Mouse (Mus musculus) MEL (cell line): Measurements from ENCODE around the gene Foxp3. TPM values are rescaled to one million over a fixed set of nuclear protein-coding genes. Genes with fewer than 3 reads are reported as not detected.

Experiments
- DNase-seq: peaks from one replicate; pipeline ENCODE4 v3.0.0; 2011; ENCODE audit warnings: low read depth, low spot score
- H3K27ac ChIP-seq: 2 replicates; pipeline ENCODE4 v1.5.1; 2012; ENCODE audit warnings: low read depth, mild to moderate bottlenecking, control low read depth, low read length, moderate library complexity; ENCODE audit not compliant: control insufficient read depth
- H3K27me3 ChIP-seq, 2 experiments: fragments of 150-350 bp in 1 of 2; sonication (generic) in 1 of 2; 2 replicates each; pipeline ENCODE4 v1.6.1; 2012; ENCODE audit warnings: low read length in 2 of 2, mild to moderate bottlenecking in 2 of 2, improper control_type of control experiment in 1 of 2, moderate library complexity in 1 of 2; ENCODE audit not compliant: insufficient read depth in 2 of 2, control insufficient read depth in 1 of 2
- H3K36me3 ChIP-seq, 2 experiments: 2 replicates each; pipeline ENCODE4 v1.6.1; 2012 to 2014; ENCODE audit warnings: low read length in 2 of 2, improper control_type of control experiment in 1 of 2, inconsistent platforms in 1 of 2, mild to moderate bottlenecking in 1 of 2; ENCODE audit not compliant: insufficient read depth in 2 of 2, control insufficient read depth in 1 of 2
- H3K4me1 ChIP-seq, 2 experiments: fragments of 150-350 bp in 1 of 2; sonication (generic) in 1 of 2; 2 replicates each; pipeline ENCODE4 v1.6.1; 2012; ENCODE audit warnings: low read length in 2 of 2, improper control_type of control experiment in 1 of 2, mild to moderate bottlenecking in 1 of 2; ENCODE audit not compliant: insufficient read depth in 2 of 2, control insufficient read depth in 1 of 2
- H3K4me3 ChIP-seq, 2 experiments: fragments of 150-350 bp in 1 of 2; sonication (generic) in 1 of 2; 2 replicates each; pipeline ENCODE4 v1.5.1; 2012; ENCODE audit warnings: low read depth in 2 of 2, low read length in 2 of 2, mild to moderate bottlenecking in 2 of 2, moderate library complexity in 2 of 2, control low read depth in 1 of 2, improper control_type of control experiment in 1 of 2; ENCODE audit not compliant: control insufficient read depth in 1 of 2, insufficient read depth in 1 of 2
- H3K79me2 ChIP-seq: 2 replicates; pipeline ENCODE4 v1.6.1; 2012; ENCODE audit warnings: mild to moderate bottlenecking, low read length, moderate library complexity; ENCODE audit not compliant: control insufficient read depth, poor library complexity, insufficient read depth
- H3K9ac ChIP-seq: 2 replicates; pipeline ENCODE4 v1.6.1; 2012; ENCODE audit warnings: low read depth, mild to moderate bottlenecking, control low read depth, low read length, moderate library complexity; ENCODE audit not compliant: control insufficient read depth, poor library complexity, severe bottlenecking
- H3K9me3 ChIP-seq: fragments of 150-350 bp; sonication (generic); replicated peaks from 2 replicates; pipeline ENCODE4 v1.6.1; 2012; ENCODE audit warnings: mild to moderate bottlenecking, low read length, improper control_type of control experiment, moderate library complexity; ENCODE audit not compliant: insufficient read depth
- BHLHE40 ChIP-seq: IDR thresholded peaks from 2 replicates; pipeline ENCODE4 v1.6.1; 2012; ENCODE audit warnings: low read depth, mild to moderate bottlenecking, inconsistent platforms, low read length, improper control_type of control experiment, borderline replicate concordance
- CHD2 ChIP-seq: IDR thresholded peaks from 2 replicates; pipeline ENCODE4 v1.6.1; 2011; ENCODE audit warnings: low read length, improper control_type of control experiment
- E2F4 ChIP-seq: IDR thresholded peaks from 2 replicates; pipeline ENCODE4 v1.6.1; 2011; ENCODE audit warnings: low read depth, low read length, improper control_type of control experiment, borderline replicate concordance
- ETS1 ChIP-seq: IDR thresholded peaks from 2 replicates; pipeline ENCODE4 v1.6.1; 2012; ENCODE audit warnings: low read depth, mild to moderate bottlenecking, inconsistent platforms, low read length, improper control_type of control experiment, moderate library complexity
- GABPA ChIP-seq: IDR thresholded peaks from 2 replicates; pipeline ENCODE4 v1.6.1; 2012; ENCODE audit warnings: low read depth, mild to moderate bottlenecking, inconsistent platforms, low read length, improper control_type of control experiment, moderate library complexity
- MAZ ChIP-seq: IDR thresholded peaks from 2 replicates; pipeline ENCODE4 v1.6.1; 2012; ENCODE audit warnings: low read depth, mild to moderate bottlenecking, inconsistent platforms, low read length, improper control_type of control experiment
- MXI1 ChIP-seq: IDR thresholded peaks from 2 replicates; pipeline ENCODE4 v1.6.1; 2011; ENCODE audit warnings: mild to moderate bottlenecking, low read depth, low read length, improper control_type of control experiment
- MYB ChIP-seq: IDR thresholded peaks from 2 replicates; pipeline ENCODE4 v1.6.1; 2011; ENCODE audit warnings: mild to moderate bottlenecking, low read depth, low read length, improper control_type of control experiment
- NRF1 ChIP-seq: IDR thresholded peaks from 2 replicates; pipeline ENCODE4 v1.6.1; 2014; ENCODE audit warnings: low read depth, mild to moderate bottlenecking, inconsistent platforms, low read length, improper control_type of control experiment, moderate library complexity; ENCODE audit not compliant: poor library complexity, insufficient read depth, severe bottlenecking
- POLR2A ChIP-seq, 2 experiments: IDR thresholded peaks; 2 replicates each; pipeline ENCODE4 v1.6.1; 2011 to 2012; ENCODE audit warnings: low read length in 2 of 2, mild to moderate bottlenecking in 2 of 2, control low read depth in 1 of 2, improper control_type of control experiment in 1 of 2, low read depth in 1 of 2, moderate library complexity in 1 of 2; ENCODE audit not compliant: control insufficient read depth in 1 of 2, insufficient read depth in 1 of 2, poor library complexity in 1 of 2
- POLR2AphosphoS2 ChIP-seq: IDR thresholded peaks from 2 replicates; pipeline ENCODE4 v1.6.1; 2011; ENCODE audit warnings: low read length, improper control_type of control experiment
- TBP ChIP-seq: IDR thresholded peaks from 2 replicates; pipeline ENCODE4 v1.8.0; 2011; ENCODE audit warnings: low read depth, low read length, improper control_type of control experiment
- UBTF ChIP-seq: IDR thresholded peaks from 2 replicates; pipeline ENCODE4 v1.6.1; 2012; ENCODE audit warnings: low read depth, mild to moderate bottlenecking, inconsistent platforms, low read length, improper control_type of control experiment, moderate library complexity, borderline replicate concordance; ENCODE audit not compliant: insufficient read depth
- USF1 ChIP-seq: IDR thresholded peaks from 2 replicates; pipeline ENCODE4 v1.6.1; 2014; ENCODE audit warnings: low read depth, mild to moderate bottlenecking, inconsistent platforms, low read length, improper control_type of control experiment, moderate library complexity
- USF2 ChIP-seq, 2 experiments: IDR thresholded peaks; 2 replicates each; pipeline ENCODE4 v1.6.1; 2011 to 2012; ENCODE audit warnings: improper control_type of control experiment in 2 of 2, low read length in 2 of 2, borderline replicate concordance in 1 of 2, inconsistent platforms in 1 of 2, low read depth in 1 of 2, mild to moderate bottlenecking in 1 of 2; ENCODE audit not compliant: insufficient read depth in 1 of 2
- ZMIZ1 ChIP-seq: IDR thresholded peaks from 2 replicates; pipeline ENCODE4 v1.6.1; 2012; ENCODE audit warnings: low read depth, mild to moderate bottlenecking, inconsistent platforms, low read length, improper control_type of control experiment, moderate library complexity
- ZNF384 ChIP-seq: IDR thresholded peaks from 2 replicates; pipeline ENCODE4 v1.6.1; 2012; ENCODE audit warnings: low read depth, mild to moderate bottlenecking, inconsistent platforms, low read length, improper control_type of control experiment
- polyA plus RNA-seq, 2 experiments: library from polyadenylated mRNA; stranded (reverse) in 1 of 2; unstranded in 1 of 2; fragments of >175 nt in 1 of 2; fragments of >200 nt in 1 of 2; gene quantifications; 2 replicates each; pipeline versions ENCODE4 v1.2.1 to v1.2.4; 2012; ENCODE audit warnings: low replicate concordance in 2 of 2, low read depth in 1 of 2; ENCODE audit not compliant: insufficient read length in 2 of 2, insufficient read depth in 1 of 2, missing spikeins in 1 of 2
- total RNA-seq: library from RNA; depleted of rRNA; stranded (reverse); fragments of 300-350 nt; gene quantifications from 2 replicates; pipeline ENCODE4 v1.2.3, GENCODE M21; 2012

The Foxp3 gene
- total and polyA plus RNA-seq, 3 experiments = 0.31 to 0.42 TPM; not detected in 1

GRCm38 (mm10) chrX:7605575-7605941, 32.1 kb downstream of the Foxp3 start:
- Histone ChIP-seq H3K9me3 (no peaks in the 10 kb centered on the region), H3K9ac (peak overlapping the region; percentile 32; the same call in 1 of the 2 replicates), H3K27ac (no peak overlapping the region), H3K4me1 (peaks cover 0 to 12% of the 10 kb centered on the region in 2 experiments; a peak in 2 of 4 replicates), H3K27me3 (peaks cover 0 to 2% of the 10 kb centered on the region in 2 experiments; a peak in 1 of 4 replicates), H3K36me3 (peaks cover 0 to 5% of the 10 kb centered on the region in 2 experiments; a peak in 3 of 4 replicates), H3K4me3 (peak overlapping the region; percentile 49 to 66), H3K79me2 (peaks cover 5% of the 10 kb centered on the region; the same call in 1 of the 2 replicates)
- DNase-seq = no peak
- TF ChIP-seq USF1 (no peak), POLR2A (IDR thresholded peaks at IDR 0.05; ENCODE audit: control insufficient read depth in 1 of 2, insufficient read depth in 1 of 2, low read depth in 1 of 2, low read length in 2 of 2, poor library complexity in 1 of 2) (no peak), USF2 (IDR thresholded peaks at IDR 0.05; ENCODE audit: borderline replicate concordance in 1 of 2, insufficient read depth in 1 of 2, low read depth in 1 of 2, low read length in 2 of 2) (no peak), MAZ (no peak), ZNF384 (no peak), ZMIZ1 (peak; percentile 47; the same call in 1 of the 2 replicates), BHLHE40 (no peak)

DNA sequence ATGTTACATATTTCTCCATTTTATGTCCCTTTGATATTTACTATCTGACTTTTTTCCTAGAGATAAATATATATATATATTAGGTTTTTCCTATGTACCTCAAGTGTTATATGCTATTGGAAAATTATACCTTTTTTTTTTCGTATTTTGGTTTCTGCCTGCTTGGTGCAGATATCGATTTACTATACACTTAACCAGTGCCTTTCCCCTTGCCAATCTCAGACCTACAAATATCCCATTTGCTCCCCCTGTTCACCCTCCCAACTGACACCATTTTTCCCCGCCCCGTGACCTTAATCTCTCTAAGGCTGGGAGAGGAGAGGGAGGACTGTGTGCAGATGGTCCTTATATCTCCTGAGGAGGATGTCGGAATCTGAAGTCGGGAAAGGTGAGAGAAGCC, 33.3 kb downstream of the Foxp3 start, which contains the start of gene Cacna1f:
Gene Cacna1f (plus strand): TSS at position 301 of the 400 bp plus-strand sequence.
- H3K9me3 ChIP-seq = no peaks in the 10 kb centered on the region
- H3K36me3 ChIP-seq = peaks cover 0 to 5% of the 10 kb centered on the region in 2 experiments; a peak in 3 of 4 replicates
- no peak within 1 kb of the TSS for H3K4me3 ChIP-seq
- H3K79me2 ChIP-seq = peaks cover 5% of the 10 kb centered on the region; the same call in 1 of the 2 replicates
- no peak for TF ChIP-seq MYB
- no peak for TF ChIP-seq UBTF
- no peak for TF ChIP-seq USF1
- no peak for TF ChIP-seq GABPA
- no peak for TF ChIP-seq E2F4
- no peak for TF ChIP-seq POLR2AphosphoS2
- TF ChIP-seq ETS1 = no peak
- no peak for TF ChIP-seq TBP
- no peak for TF ChIP-seq CHD2
- TF ChIP-seq BHLHE40 = no peak
- no peak for TF ChIP-seq MXI1
- TF ChIP-seq NRF1 = no peak
- TF ChIP-seq, all 39 proteins: peak for 0
- Histone ChIP-seq H3K27ac (no peak within 1 kb of the TSS), H3K9ac (no peak within 1 kb of the TSS; the same call in 1 of the 2 replicates), H3K4me1 (peaks cover 0 to 12% of the 10 kb centered on the region in 2 experiments; a peak in 2 of 4 replicates), H3K27me3 (peaks cover 0 to 4% of the 10 kb centered on the region in 2 experiments; a peak in 1 of 4 replicates)
- DNase-seq = no peak
